Mouse (Mus musculus): ENCODE results near the gene Katnbl1.

- no peak for TF ChIP-seq E2F4 (IDR thresholded peaks at IDR 0.05; ENCODE audit: insufficient read depth)
- no peak for TF ChIP-seq MYOD1 (IDR thresholded peaks at IDR 0.05; ENCODE audit: control insufficient read depth in 1 of 3, insufficient read length in 2 of 3, low read depth in 2 of 3)
- TF ChIP-seq USF1 (IDR thresholded peaks at IDR 0.05; ENCODE audit: low read depth): no peak
- no peak for TF ChIP-seq POLR2AphosphoS2 (IDR thresholded peaks at IDR 0.05; ENCODE audit: insufficient read length, low read depth)
- no peak for TF ChIP-seq POLR2A (IDR thresholded peaks at IDR 0.05; ENCODE audit: insufficient read length, low read depth)
- TF ChIP-seq MAX (IDR thresholded peaks at IDR 0.05; ENCODE audit: low read depth): no peak
- no peak for TF ChIP-seq REST (IDR thresholded peaks at IDR 0.05; ENCODE audit: insufficient read depth, insufficient read length)
These were observed 46.3 kb downstream of the Katnbl1 start for GRCm38 (mm10) chr2:112425308-112425707.
